Mouse (Mus musculus): ENCODE measurements around the gene BC107364.
"Not testable (repeated sequence)": the region's sequence is repeated elsewhere in the genome, so short reads cannot be mapped to it uniquely, and the experiment has no call there.

BC107364 gene

GRCm38 (mm10) chr3:96414126-96414950, 37.8 kb downstream of the BC107364 start:
- peak; percentile 73 for DNase-seq (ENCODE audit: low spot score)

- DNase-seq (ENCODE audit: low spot score): no peak
Observed at GRCm38 (mm10) chr3:96413581-96414125, 38.5 kb downstream of the BC107364 start.

DNA sequence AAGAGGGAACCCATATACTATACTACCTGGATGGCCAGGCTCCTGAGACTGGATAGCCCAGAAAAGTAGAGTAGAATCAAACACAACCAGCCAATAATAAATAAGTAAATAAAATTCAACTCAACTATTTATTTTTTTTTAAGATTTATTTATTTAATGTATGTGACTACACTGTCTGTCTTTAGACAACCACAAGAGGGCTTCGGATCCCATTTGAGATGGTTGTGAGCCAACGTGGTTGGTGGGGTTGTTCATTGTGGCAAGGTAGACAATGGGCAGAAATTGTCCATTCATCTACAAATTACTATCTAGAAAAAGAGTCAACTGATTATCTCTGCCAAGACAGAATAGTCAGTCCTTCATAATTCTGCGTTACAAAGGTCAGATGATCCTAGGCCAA, 40.3 kb downstream of the BC107364 start:
- DNase-seq (ENCODE audit: low spot score): no peak

DNA sequence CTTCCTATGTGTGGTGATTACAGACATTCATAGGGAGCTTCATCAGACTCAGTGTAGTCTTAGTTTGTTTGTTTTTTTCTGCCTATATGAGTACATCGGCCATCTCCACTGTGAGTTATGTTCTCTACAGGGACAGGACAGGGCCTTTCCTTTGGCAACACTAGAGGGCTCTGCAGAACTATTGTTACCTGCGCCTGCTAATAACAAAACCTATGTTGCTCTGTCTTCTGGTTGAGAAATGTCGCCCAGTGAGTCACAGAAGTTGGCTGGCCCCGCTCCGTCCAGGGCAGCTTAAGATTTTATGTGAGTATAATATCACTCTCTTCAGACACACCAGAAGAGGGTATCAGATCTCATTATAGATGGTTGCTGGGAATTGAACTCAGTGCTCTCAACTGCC, 41.1 kb downstream of the BC107364 start:
- DNase-seq (ENCODE audit: low spot score): no peak

GRCm38 (mm10) chr3:96409701-96410246, 42.3 kb downstream of the BC107364 start:
- no peak for DNase-seq (ENCODE audit: low spot score)

DNA sequence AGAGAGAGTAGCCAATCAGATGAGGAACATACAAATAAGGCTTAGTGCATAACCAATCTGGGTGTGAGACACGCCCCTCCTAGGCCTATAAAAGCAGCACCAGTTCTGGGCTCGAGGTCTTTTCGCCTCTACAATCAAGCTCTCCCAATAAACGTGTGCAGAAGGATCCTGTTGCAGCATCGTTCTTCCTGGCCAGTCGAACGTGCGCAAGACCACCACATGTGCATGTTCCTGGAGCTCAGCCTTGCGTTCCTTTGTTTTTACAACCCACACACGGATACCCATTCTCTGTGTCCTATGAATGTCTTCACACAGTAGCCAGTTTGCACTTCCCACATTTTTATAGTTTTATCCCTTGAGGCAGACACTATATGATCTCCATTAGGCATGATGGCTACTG, 44.0 kb downstream of the BC107364 start:
- DNase-seq (ENCODE audit: low spot score): not testable (repeated sequence)

- DNase-seq (ENCODE audit: low spot score): no peak
Observed at GRCm38 (mm10) chr3:96405541-96406503, 46.3 kb downstream of the BC107364 start.

- no peak for DNase-seq (ENCODE audit: low spot score)
Observed at GRCm38 (mm10) chr3:96405004-96405403, 47.1 kb downstream of the BC107364 start.

- no peak for DNase-seq (ENCODE audit: low spot score)
Observed at GRCm38 (mm10) chr3:96404450-96404849, 47.7 kb downstream of the BC107364 start.

GRCm38 (mm10) chr3:96403016-96403415, 49.1 kb downstream of the BC107364 start:
- no peak for DNase-seq (ENCODE audit: low spot score)

GRCm38 (mm10) chr3:96401832-96402501, 50.1 kb downstream of the BC107364 start:
- DNase-seq (ENCODE audit: low spot score): no peak

DNA sequence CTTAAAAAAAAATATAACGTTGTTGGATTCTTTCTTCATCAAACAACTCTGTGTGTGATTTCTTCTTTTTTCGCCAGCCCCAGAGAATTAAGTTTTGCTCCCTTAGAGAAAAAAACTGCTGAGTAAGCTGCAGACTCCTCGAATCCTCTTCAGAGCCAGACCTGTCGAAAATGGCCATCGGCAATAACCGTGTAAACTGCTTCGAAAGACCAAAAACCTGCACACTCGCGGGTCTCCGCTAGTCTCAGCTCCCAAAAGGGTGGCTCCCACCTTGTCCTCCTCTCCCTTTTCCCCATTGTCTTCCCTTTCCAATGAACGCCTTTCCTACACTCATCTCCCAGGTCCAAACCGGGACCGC, 50.7 kb downstream of the BC107364 start:
- DNase-seq (ENCODE audit: low spot score): no peak

GRCm38 (mm10) chr3:96398911-96399310, 53.2 kb downstream of the BC107364 start:
- no peak for DNase-seq (ENCODE audit: low spot score)

- no peak for DNase-seq (ENCODE audit: low spot score)
Observed at GRCm38 (mm10) chr3:96396857-96397256, 55.2 kb downstream of the BC107364 start.

- not testable (repeated sequence) for DNase-seq (ENCODE audit: low spot score)
Observed at GRCm38 (mm10) chr3:96387202-96387601, 64.9 kb downstream of the BC107364 start.
